Mouse (Mus musculus): ENCODE data around the gene Rpl31. TPM values are rescaled to one million over a fixed set of nuclear protein-coding genes. Genes with fewer than 3 reads are reported as not detected.
A peak's percentile ranks its signal among the peaks of the same experiment; 100 is the strongest.

Rpl31 gene
- 100 to 1,000 TPM in 1 of 26 experiments, 10 to 100 TPM in 25; 28.4 to 154 (median 62.4) TPM for total RNA-seq (2018; cell fraction: chromatin; rRNA removed)
- 100 to 1,000 TPM; 220 to 747 (median 375) TPM for total RNA-seq (2018; cell fraction: cytosol; rRNA removed)
- 100 to 1,000 TPM in 2 of 26 experiments, 10 to 100 TPM in 24; 47.9 to 154 (median 74.1) TPM for total RNA-seq (2018; cell fraction: nucleus; rRNA removed)
- 365 to 739 TPM (median 719 TPM) in 3 replicates for polyA plus RNA-seq (2018)

DNA sequence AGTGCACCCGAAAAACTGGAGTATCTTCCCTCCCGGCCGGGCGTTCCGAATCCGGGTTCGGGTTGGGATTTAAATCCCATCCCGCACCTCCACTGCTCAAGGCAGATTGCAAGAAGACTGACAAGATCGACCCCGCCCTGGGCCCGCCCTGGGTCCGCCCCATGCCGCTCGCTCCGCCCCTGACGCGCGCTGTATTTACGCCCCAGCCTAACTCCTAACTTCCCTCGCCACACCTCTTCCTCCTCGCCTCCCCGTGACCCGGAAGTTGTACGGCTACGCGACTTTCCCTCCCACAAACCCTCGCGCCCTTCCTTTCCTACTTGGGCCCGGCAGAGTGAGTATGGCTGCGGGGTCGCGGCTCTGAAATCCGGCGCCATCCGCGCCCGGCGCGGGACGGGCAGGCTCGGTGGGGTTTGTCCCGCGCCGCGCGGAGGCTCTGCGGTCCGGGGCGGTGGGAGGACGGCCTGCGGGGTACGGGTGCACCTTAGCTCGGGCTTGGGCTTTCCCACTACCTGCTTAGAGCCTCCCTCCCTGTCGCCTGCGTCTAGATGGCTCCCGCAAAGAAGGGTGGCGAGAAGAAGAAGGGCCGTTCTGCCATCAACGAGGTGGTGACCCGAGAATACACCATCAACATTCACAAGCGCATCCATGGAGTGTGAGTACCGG, at the start of gene Rpl31:
Gene Rpl31, plus strand, starts transcription at position 242 of the 666 bp plus-strand sequence.
- peaks cover 37% of the 10 kb centered on the region for H3K36me3 ChIP-seq (ENCODE audit: inconsistent target)
- under 1% methylated on average over 62 of the region's 62 CpGs for WGBS (ENCODE audit: missing documents)
- H3K27ac ChIP-seq, result peak within 1 kb of the TSS; percentile 52
- H3K4me3 ChIP-seq (ENCODE audit: inconsistent target), result peak within 1 kb of the TSS; percentile 87
- H3K79me2 ChIP-seq (ENCODE audit: inconsistent target), result peaks cover 28% of the 10 kb centered on the region

DNA sequence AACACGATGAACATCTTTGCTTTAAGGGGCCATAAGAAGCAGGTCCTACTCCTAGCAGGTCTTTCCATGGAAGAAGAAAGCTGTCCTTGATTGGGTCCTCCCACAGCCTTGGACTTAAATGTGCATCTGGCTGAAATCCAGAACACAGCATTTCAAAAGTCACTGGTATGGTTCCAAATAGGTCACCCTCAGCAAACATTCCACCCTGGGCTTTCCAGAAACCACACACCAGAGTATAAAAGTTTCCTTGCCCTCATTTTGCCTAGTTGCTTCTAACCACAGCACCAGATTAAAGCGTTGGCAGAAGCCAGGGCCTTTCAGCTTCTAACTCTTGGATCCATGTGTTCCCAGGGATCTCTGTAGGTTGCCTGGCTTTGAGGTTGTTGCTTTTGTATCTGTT, 49.7 kb upstream of the Rpl31 start:
- no peak overlapping the region for H3K4me3 ChIP-seq (ENCODE audit: inconsistent target)
- H3K36me3 ChIP-seq (ENCODE audit: inconsistent target), result no peaks in the 10 kb centered on the region
- WGBS (ENCODE audit: missing documents), result 83% methylated on average over 2 of the region's 2 CpGs
- no peaks in the 10 kb centered on the region for H3K79me2 ChIP-seq (ENCODE audit: inconsistent target)
- no peak overlapping the region for H3K27ac ChIP-seq

DNA sequence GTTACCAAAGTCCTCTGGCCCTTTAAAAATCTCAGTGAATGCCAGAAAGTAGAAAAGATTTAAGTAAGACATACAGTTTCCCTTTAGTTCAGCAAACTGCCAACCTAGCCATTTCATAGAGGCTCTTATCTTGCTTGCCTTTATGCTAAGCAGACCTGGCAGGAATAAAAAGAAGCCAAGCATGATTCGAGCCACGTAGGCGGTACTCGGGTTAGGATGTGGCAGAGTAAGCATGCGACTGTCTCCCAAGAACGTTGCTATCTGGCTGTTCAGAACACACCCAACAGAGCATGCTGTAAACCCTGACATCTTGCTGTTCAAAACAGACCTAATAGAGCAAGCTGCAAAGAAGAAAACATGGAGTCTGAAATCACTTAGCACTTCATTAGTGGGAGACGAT, 48.8 kb upstream of the Rpl31 start:
- 83% methylated on average over 7 of the region's 7 CpGs for WGBS (ENCODE audit: missing documents)
- Histone ChIP-seq H3K27ac (no peak overlapping the region), H3K4me3 (ENCODE audit: inconsistent target) (no peak overlapping the region), H3K79me2 (ENCODE audit: inconsistent target) (no peaks in the 10 kb centered on the region), H3K36me3 (ENCODE audit: inconsistent target) (no peaks in the 10 kb centered on the region)

DNA sequence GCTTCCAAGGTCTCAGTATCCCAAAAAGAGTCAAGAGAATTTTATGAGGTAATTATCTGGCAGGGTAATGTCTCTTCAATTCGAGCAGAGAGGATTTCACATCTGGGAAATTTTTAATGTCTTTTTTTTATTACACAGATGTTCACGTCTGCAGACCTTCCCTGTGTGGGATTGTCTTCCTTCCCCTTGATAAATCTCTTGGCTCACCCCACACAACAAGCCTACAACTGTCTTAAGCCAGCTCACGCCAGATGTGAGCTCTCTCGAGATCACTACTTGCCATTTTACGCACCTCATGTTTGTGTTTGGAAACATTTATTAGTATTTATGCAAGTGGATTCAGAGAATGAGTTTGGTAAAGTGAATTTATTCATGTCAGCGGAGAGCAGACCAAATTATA, 45.7 kb upstream of the Rpl31 start:
- WGBS (ENCODE audit: missing documents), result 71% methylated on average over 6 of the region's 6 CpGs

DNA sequence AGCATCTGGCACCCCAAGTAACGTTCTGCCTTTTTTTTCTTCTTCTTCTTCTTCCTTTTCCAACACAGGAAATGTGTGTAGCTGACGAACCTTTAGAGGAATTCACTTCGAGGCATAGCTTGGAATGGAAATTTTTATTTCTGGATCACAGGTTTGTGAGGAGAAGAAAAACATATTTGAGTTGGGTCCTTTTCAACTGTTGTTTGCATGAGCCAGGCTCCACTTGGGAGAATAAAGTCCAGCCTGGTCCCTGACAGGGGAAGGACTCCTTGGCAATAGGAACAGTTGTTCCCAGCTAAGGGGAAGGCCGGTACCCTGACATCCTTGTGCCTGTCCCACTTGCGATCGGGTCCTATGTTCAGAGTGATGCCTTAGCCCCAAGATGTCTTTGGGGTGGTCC, 42.4 kb upstream of the Rpl31 start:
- Histone ChIP-seq H3K79me2 (ENCODE audit: inconsistent target) (no peaks in the 10 kb centered on the region), H3K27ac (no peak overlapping the region), H3K36me3 (ENCODE audit: inconsistent target) (no peaks in the 10 kb centered on the region), H3K4me3 (ENCODE audit: inconsistent target) (no peak overlapping the region)
- WGBS (ENCODE audit: missing documents), result 91% methylated on average over 6 of the region's 6 CpGs

More for the DNA sequence above, 45.7 kb upstream of the Rpl31 start:
- Histone ChIP-seq H3K4me3 (ENCODE audit: inconsistent target) (no peak overlapping the region), H3K36me3 (ENCODE audit: inconsistent target) (no peaks in the 10 kb centered on the region), H3K27ac (no peak overlapping the region), H3K79me2 (ENCODE audit: inconsistent target) (no peaks in the 10 kb centered on the region)

DNA sequence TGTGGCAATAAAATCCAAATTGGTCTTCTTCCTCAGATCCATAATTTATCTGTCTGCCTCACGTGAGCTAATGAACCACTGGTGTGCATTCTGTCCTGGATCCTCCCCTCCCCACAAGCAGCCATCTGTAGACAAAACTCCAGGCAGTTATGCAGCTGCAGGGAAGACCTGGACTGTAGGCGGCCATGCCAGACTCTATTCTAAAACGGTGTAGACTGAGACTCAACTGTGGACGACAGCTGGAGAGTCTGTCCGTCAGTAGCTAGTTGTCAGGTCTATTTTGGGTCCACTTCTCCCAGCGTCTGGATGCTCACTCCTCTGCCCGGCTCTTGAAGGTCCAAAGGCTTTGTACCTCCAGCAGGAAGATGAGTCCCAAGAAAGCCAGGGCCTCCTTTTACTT, 40.1 kb upstream of the Rpl31 start:
- WGBS (ENCODE audit: missing documents), result 88% methylated on average over 7 of the region's 7 CpGs
- H3K79me2 ChIP-seq (ENCODE audit: inconsistent target), result no peaks in the 10 kb centered on the region

DNA sequence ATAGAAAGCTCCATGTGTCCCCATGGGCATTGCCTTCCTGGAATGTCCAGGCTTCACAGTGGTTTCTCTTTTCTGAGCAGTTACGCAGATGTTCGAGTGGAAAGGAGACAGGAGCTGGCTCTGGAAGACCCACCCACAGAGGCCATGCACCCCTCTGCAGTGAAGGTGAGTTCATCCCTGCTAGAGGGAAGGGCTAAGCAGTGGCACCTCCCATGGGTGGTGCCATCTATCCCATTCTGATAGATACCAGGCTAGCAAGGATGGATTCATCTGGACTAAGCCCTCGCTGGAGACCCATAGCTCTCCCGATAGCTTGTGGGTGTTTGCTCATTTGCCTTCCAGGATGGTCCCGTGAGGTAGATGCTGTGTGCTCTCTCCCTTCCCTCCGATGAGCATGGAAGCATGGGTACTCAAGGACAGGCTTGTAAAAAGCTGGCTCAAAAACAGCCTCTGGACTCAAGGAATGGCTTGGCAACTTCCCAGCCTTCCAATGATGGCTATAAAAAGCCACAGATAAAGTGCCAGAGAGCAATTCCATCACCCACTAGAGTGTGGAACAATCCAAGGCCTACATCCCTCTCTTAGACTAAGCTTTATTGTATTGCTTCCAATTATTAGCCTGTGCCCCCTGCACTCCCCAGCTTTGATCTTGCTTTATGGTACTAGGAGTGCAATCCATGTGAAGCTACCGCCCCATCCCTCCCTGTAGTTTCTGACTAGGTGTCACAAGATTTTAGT, 36.6 kb upstream of the Rpl31 start:
- Histone ChIP-seq H3K79me2 (ENCODE audit: inconsistent target) (no peaks in the 10 kb centered on the region), H3K4me3 (ENCODE audit: inconsistent target) (no peak overlapping the region), H3K36me3 (ENCODE audit: inconsistent target) (no peaks in the 10 kb centered on the region), H3K27ac (no peak overlapping the region)
- WGBS (ENCODE audit: missing documents), result 94% methylated on average over 7 of the region's 7 CpGs

More for the DNA sequence above, 40.1 kb upstream of the Rpl31 start:
- no peak overlapping the region for H3K27ac ChIP-seq
- no peaks in the 10 kb centered on the region for H3K36me3 ChIP-seq (ENCODE audit: inconsistent target)
- no peak overlapping the region for H3K4me3 ChIP-seq (ENCODE audit: inconsistent target)

DNA sequence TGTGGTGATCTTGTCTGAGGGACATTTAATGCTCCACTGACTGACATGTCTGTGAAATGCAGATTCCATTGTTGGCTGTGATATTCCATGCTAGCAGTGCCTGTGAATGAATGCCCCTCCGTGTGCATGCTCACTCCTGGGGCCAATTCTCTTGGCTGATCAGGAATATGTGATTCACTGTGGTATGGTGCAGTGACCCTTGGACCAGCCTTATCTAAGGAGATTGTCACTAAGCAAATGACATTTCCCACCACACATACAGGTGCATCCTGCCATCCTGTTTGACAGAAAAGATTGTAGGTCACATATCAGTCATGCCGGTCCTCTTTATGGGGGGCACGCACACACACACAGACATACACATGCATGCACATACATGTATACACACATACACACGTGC, 35.2 kb upstream of the Rpl31 start:
- Histone ChIP-seq H3K27ac (no peak overlapping the region), H3K79me2 (ENCODE audit: inconsistent target) (no peaks in the 10 kb centered on the region), H3K4me3 (ENCODE audit: inconsistent target) (no peak overlapping the region), H3K36me3 (ENCODE audit: inconsistent target) (no peaks in the 10 kb centered on the region)
- WGBS (ENCODE audit: missing documents), result 93% methylated on average over 4 of the region's 4 CpGs

DNA sequence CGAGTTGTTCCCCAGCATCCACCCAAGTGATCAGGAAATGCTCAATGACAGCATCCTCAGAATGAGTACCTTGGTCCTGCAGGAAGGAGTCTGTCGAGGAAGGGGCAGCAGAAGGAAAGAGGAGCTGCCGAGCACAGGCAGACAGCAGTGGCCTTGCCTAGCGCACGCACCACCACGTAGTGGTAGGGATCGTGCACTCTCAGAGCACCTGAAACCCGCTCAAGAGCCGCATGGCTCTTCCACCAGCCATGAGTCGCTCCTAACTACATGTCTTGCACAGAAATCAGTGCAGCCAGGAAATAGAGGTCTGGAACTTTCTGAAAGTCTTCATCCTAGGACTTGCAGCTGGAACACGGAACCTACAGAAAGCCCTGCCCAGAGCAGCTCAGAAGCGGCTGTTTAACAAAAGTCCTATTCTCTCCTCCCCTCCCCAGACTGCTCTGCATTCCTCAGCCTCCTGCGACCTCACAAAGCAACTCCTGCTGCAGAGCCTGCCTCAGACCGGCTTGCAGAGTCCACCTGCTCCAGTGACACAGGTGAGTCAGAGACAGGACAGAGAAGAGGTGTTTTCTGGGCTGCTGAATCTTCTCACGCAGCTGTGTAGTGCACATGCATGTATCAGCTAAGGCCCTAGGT, 32.0 kb upstream of the Rpl31 start:
- Histone ChIP-seq H3K79me2 (ENCODE audit: inconsistent target) (no peaks in the 10 kb centered on the region), H3K27ac (no peak overlapping the region), H3K4me3 (ENCODE audit: inconsistent target) (no peak overlapping the region), H3K36me3 (ENCODE audit: inconsistent target) (no peaks in the 10 kb centered on the region)
- 80% methylated on average over 12 of the region's 15 CpGs for WGBS (ENCODE audit: missing documents)

DNA sequence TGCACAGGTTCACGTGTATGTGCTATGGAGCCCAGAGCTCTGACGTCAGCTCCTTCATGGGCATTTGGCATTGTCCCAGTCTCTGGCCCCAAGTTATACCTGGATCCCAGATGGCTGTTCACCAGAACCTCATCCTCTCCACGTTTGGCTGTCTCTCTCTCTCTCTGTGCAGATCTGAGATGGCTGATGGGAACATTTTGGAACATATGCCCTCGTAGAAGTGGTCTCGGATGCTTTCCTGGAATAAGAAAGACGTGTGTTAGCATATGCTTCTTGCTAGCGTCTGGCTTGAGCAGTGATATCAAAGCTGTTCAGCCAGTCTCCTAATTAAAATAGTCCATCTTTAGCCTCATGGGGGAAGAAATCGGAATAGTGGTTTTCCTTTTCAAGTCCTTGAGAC, 30.9 kb upstream of the Rpl31 start:
- WGBS (ENCODE audit: missing documents), result 92% methylated on average over 7 of the region's 8 CpGs
- H3K79me2 ChIP-seq (ENCODE audit: inconsistent target), result no peaks in the 10 kb centered on the region
- H3K4me3 ChIP-seq (ENCODE audit: inconsistent target), result no peak overlapping the region
- H3K27ac ChIP-seq, result no peak overlapping the region
- no peaks in the 10 kb centered on the region for H3K36me3 ChIP-seq (ENCODE audit: inconsistent target)

DNA sequence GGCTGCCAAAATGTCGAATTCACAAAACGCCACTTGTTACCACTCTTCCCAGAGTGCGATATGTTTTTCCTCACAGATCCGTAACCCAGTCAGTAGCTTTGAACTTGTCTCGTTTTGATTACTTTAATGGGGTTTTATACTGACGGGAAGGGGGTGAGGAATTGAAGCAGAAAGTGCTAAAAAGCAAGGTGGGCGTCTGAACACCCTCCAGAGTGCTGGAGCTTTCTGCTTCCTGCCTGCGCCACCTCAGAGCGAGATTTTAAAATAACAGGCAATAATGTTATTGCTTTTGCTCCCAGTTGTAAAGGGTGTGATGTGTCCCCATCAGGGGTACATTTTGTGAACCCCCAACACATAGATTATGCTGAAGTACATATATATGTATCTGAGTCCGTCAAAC, 28.8 kb upstream of the Rpl31 start:
- H3K36me3 ChIP-seq (ENCODE audit: inconsistent target), result no peaks in the 10 kb centered on the region
- no peak overlapping the region for H3K4me3 ChIP-seq (ENCODE audit: inconsistent target)
- 95% methylated on average over 10 of the region's 10 CpGs for WGBS (ENCODE audit: missing documents)

DNA sequence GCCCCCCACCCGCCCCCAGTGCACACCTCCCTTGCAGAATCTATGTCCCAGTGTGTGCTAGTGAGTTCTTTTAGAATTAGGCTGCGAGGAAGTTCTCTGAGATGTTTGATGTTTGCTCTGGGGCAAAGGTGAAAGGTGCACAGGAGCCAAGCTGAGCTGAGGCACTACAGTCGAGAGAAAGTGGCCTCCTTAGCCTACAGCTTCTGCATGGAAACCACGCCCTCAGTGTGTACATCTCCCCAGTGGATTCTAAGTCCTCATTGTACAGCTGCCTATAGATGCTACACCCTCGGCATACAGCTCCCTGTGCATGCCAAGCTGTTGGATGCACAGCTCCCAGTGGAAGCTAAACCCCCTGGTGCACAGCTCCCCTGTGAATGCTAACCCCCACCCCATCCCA, 28.2 kb upstream of the Rpl31 start:
- Histone ChIP-seq H3K4me3 (ENCODE audit: inconsistent target) (no peak overlapping the region), H3K27ac (no peak overlapping the region), H3K36me3 (ENCODE audit: inconsistent target) (no peaks in the 10 kb centered on the region), H3K79me2 (ENCODE audit: inconsistent target) (no peaks in the 10 kb centered on the region)
- WGBS (ENCODE audit: missing documents), result 85% methylated on average over 5 of the region's 5 CpGs

More for the DNA sequence above, 28.8 kb upstream of the Rpl31 start:
- Histone ChIP-seq H3K27ac (no peak overlapping the region), H3K79me2 (ENCODE audit: inconsistent target) (no peaks in the 10 kb centered on the region)

DNA sequence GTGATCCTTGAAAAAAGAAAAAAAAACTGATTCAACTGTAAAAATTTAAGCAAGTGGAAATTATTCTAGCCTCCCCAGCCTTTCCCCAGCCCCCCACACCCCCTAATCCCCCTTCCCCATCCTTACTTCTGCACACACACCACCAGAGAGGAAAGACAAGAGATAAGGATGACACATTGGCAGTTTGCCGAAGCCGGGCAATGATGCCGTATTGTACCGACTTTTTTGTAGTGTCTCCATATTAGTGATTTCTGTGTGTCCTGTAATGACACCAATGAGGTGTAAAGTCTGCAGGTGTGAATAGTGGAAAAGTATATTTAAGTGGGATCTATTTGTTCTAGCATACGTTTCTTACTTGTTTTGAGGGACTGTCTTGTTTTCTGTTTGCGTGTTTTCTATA, 27.5 kb upstream of the Rpl31 start:
- H3K79me2 ChIP-seq (ENCODE audit: inconsistent target), result no peaks in the 10 kb centered on the region
- H3K4me3 ChIP-seq (ENCODE audit: inconsistent target), result no peak overlapping the region
- no peaks in the 10 kb centered on the region for H3K36me3 ChIP-seq (ENCODE audit: inconsistent target)
- 84% methylated on average over 6 of the region's 6 CpGs for WGBS (ENCODE audit: missing documents)
- no peak overlapping the region for H3K27ac ChIP-seq

DNA sequence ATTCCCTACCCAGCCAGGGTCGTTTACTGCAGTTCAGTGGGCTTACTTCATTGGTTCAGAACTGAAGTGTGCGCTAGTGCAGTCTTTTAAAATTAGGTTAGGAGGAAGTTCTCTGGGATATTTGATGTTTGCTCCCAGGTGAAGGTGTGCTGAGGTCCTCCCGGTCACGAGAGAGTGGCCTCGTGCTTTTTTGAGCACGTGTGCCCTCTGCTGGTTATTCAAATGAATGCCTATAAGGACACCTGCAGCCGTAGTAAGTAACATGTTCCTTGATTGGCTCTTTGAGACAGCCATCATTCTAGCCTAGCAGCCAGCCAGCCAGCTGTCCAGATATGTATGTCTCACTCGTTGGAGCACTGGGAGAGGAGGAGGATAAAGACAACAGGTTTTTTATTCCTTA, 27.0 kb upstream of the Rpl31 start:
- no peaks in the 10 kb centered on the region for H3K36me3 ChIP-seq (ENCODE audit: inconsistent target)

DNA sequence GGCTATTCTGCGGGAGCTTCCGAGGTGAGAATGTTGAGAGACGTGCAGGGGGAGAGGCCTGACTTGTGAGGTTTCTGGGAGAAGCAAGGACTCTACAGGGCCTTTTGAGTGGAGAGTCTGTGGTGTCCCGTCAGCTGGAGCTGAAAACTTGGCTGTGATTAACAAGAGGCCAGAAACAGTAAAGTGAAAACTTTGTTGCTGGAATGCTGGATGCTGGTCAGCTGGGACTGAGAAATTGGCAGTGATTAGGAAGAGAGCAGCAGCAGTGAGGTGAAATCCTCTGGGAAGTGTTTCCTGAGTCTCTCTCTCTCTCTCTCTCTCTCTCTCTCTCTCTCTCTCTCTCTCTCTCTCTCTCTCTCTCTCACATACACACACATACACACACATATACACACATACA, 25.8 kb upstream of the Rpl31 start:
- no peaks in the 10 kb centered on the region for H3K79me2 ChIP-seq (ENCODE audit: inconsistent target)
- H3K4me3 ChIP-seq (ENCODE audit: inconsistent target), result no peak overlapping the region
- no peak overlapping the region for H3K27ac ChIP-seq
- H3K36me3 ChIP-seq (ENCODE audit: inconsistent target), result no peaks in the 10 kb centered on the region
- 96% methylated on average over 4 of the region's 4 CpGs for WGBS (ENCODE audit: missing documents)

More for the DNA sequence above, 27.0 kb upstream of the Rpl31 start:
- Histone ChIP-seq H3K79me2 (ENCODE audit: inconsistent target) (no peaks in the 10 kb centered on the region), H3K4me3 (ENCODE audit: inconsistent target) (no peak overlapping the region), H3K27ac (no peak overlapping the region)
- WGBS (ENCODE audit: missing documents), result 14% methylated on average over 8 of the region's 8 CpGs

Measured in macrophage (primary cell).